Mouse (Mus musculus) erythroblast, embryonic 14.5 days (primary cell): Measurements from ENCODE around the gene Nr2e1.

Source experiments
- GATA1 ChIP-seq: IDR thresholded peaks from 2 replicates; pipeline ENCODE4 v1.6.1; 2012; ENCODE audit warnings: low read length, inconsistent platforms, mixed read lengths
- TAL1 ChIP-seq: IDR thresholded peaks from 3 replicates; pipeline ENCODE4 v1.6.1; 2012; ENCODE audit warnings: low read length, inconsistent platforms, mixed read lengths

- TF ChIP-seq GATA1 = no peak
- TF ChIP-seq TAL1 = no peak
These were observed 7.1 kb upstream of the Nr2e1 start for GRCm38 (mm10) chr10:42590261-42591184.
